Mouse (Mus musculus) CH12.LX (cell line): ENCODE data around the gene Chchd6.

Source experiments
- CTCF ChIP-seq, 2 experiments: IDR thresholded peaks in 1 of 2; conservative IDR thresholded peaks in 1 of 2; 2 replicates each; pipeline ENCODE4 v1.5.1; 2011 to 2012; ENCODE audit warnings: low read depth in 2 of 2, low read length in 2 of 2, improper control_type of control experiment in 1 of 2, inconsistent platforms in 1 of 2, mild to moderate bottlenecking in 1 of 2, moderate library complexity in 1 of 2
- POLR2A ChIP-seq: IDR thresholded peaks from 2 replicates; pipeline ENCODE4 v1.6.1; 2011; ENCODE audit warnings: low read depth, mild to moderate bottlenecking, improper control_type of control experiment, low read length
- ZC3H11A ChIP-seq: IDR thresholded peaks from 2 replicates; pipeline ENCODE4 v1.6.1; 2012; ENCODE audit warnings: low read depth, mild to moderate bottlenecking, inconsistent platforms, low read length, improper control_type of control experiment

DNA sequence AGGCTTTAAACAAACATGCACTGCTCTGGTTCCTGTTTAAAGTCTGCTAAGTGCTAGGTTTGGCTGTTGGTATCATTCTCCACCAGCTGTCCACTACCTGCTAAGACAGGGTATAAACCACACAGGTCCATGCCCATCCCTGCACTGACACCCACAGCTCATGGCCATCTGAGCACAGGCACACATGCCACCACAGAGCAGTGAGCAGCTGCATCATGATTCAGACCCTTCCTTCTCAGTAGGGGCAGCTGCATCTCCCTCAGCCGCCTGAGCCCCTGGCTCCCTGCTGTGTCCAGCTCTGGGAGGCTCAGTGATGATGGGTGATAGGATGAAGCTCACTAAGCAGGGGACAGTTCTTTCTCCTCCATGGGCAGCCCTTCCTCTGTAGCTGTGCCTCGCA is 217.2 kb downstream of the Chchd6 start:
- TF ChIP-seq POLR2A (no peak), CTCF (conservative IDR thresholded peaks at IDR 0.05 in 1 of 2, IDR thresholded peaks at IDR 0.05 in 1 of 2; ENCODE audit: low read depth in 2 of 2, low read length in 2 of 2) (no peak), ZC3H11A (no peak)
